Comparison of ENCODE assay signal across 9 mouse cellular contexts in genomic region chr19:41800451-41800850, GRCm38 (mm10). TPM values are rescaled to one million over a fixed set of nuclear protein-coding genes. Genes with fewer than 3 reads are reported as not detected.
DNase-seq lines count a peak whose midpoint lies in the region; ATAC-seq and TF ChIP-seq lines count a peak whose summit lies in the region.
"Had no signal": no experiment of that assay in that cellular context is flagged by ENCODE, and none has a peak within 500 bp of the region (broad histone marks: within the 10 kb centered on the region; RNA-seq: fewer than 3 reads in every experiment).

No protein-coding gene starts in this region.

- no peak for ATAC-seq in heart, embryonic 11.5 days (replicated peaks; ENCODE audit: insufficient number of reproducible peaks, low FRiP score, low TSS enrichment)
- ATAC-seq in G1E (ENCODE audit: extremely low read depth, insufficient number of reproducible peaks, low FRiP score, poor library complexity, severe bottlenecking), result no peak
- no peak for ATAC-seq in hindbrain, embryonic 12.5 days (ENCODE audit: low FRiP score)

- TF ChIP-seq CTCF in G1E (IDR thresholded peaks at IDR 0.05; ENCODE audit: low read depth, low read length), result no peak

- peak overlapping the region; percentile 74 for H3K4me2 ChIP-seq in heart, embryonic 11.5 days
- peak overlapping the region; percentile 73 for H3K4me2 ChIP-seq in hindbrain, embryonic 12.5 days (replicated peaks)

- peaks cover 42% of the 10 kb centered on the region for H3K79me2 ChIP-seq in macrophage (ENCODE audit: inconsistent target)

- DNase-seq in heart, postnatal 10 days, result no peak
- DNase-seq in G1E (ENCODE audit: low spot score), result no peak
- DNase-seq in cerebellum, postnatal 36 days, result no peak
- DNase-seq in left cerebral cortex, adult 9 months (ENCODE audit: low spot score in 2 of 2), result no peak
- DNase-seq in kidney, adult 11 months, result no peak

- no peak overlapping the region for H3K27ac ChIP-seq in heart, embryonic 11.5 days (ENCODE audit: low read depth, low read length)
- H3K27ac ChIP-seq in hindbrain, embryonic 12.5 days, result no peak overlapping the region
- H3K27ac ChIP-seq in macrophage, result peak overlapping the region; percentile 69; the same call in 1 of the 2 replicates

- H3K9ac ChIP-seq in heart, embryonic 11.5 days (ENCODE audit: low read depth, low read length), result peak overlapping the region; percentile 96; the same call in 1 of the 2 replicates
- no peak overlapping the region for H3K9ac ChIP-seq in hindbrain, embryonic 12.5 days

- H3K9me3 ChIP-seq in heart, embryonic 11.5 days (replicated peaks; ENCODE audit: control insufficient read depth, low read length), result no peaks in the 10 kb centered on the region
- H3K9me3 ChIP-seq in G1E (replicated peaks), result peaks cover under 1% of the 10 kb centered on the region; the same call in 1 of the 2 replicates
- peaks cover under 1% of the 10 kb centered on the region; the same call in 1 of the 2 replicates for H3K9me3 ChIP-seq in hindbrain, embryonic 12.5 days (replicated peaks)

- H3K4me1 ChIP-seq in heart, embryonic 11.5 days (ENCODE audit: control insufficient read depth, insufficient read depth, low read length), result peaks cover 5% of the 10 kb centered on the region
- H3K4me1 ChIP-seq in G1E (ENCODE audit: insufficient read depth, low read depth, low read length), result peaks cover 53% of the 10 kb centered on the region
- H3K4me1 ChIP-seq in hindbrain, embryonic 12.5 days, result peaks cover 16% of the 10 kb centered on the region

- H3K27me3 ChIP-seq in heart, embryonic 11.5 days (ENCODE audit: control insufficient read depth, insufficient read depth, low read length), result no peaks in the 10 kb centered on the region
- no peaks in the 10 kb centered on the region for H3K27me3 ChIP-seq in G1E (ENCODE audit: insufficient read depth, low read length)
- no peaks in the 10 kb centered on the region for H3K27me3 ChIP-seq in hindbrain, embryonic 12.5 days

- 57% methylated on average over 6 of the region's 6 CpGs for WGBS in heart, embryonic 11.5 days (ENCODE audit: insufficient replicate concordance)
- 50% methylated on average over 6 of the region's 6 CpGs for WGBS in hindbrain, embryonic 12.5 days
- WGBS in macrophage (ENCODE audit: missing documents), result 72% methylated on average over 6 of the region's 6 CpGs

- peak overlapping the region; percentile 96 for H3K4me3 ChIP-seq in heart, embryonic 11.5 days (ENCODE audit: low read depth, low read length)
- peak overlapping the region; percentile 95; the same call in 1 of the 2 replicates for H3K4me3 ChIP-seq in G1E (ENCODE audit: low read depth, low read length)
- peak overlapping the region; percentile 78 for H3K4me3 ChIP-seq in hindbrain, embryonic 12.5 days
- H3K4me3 ChIP-seq in macrophage (ENCODE audit: inconsistent target), result peak overlapping the region; percentile 68

- intact Hi-C loops in heart, postnatal 10 days (cut with DNase I), result no loop called here

- no peaks in the 10 kb centered on the region for H3K36me3 ChIP-seq in heart, embryonic 11.5 days (ENCODE audit: control insufficient read depth, insufficient read depth, low read length)
- H3K36me3 ChIP-seq in G1E (replicated peaks) (peaks cover 28% of the 10 kb centered on the region), macrophage (ENCODE audit: inconsistent target) (no peaks in the 10 kb centered on the region)
- H3K36me3 ChIP-seq in hindbrain, embryonic 12.5 days, result no peaks in the 10 kb centered on the region

RNA-seq across cellular contexts. Expression of gene Arhgap19, which starts 1.4 kb away (rescaled TPM):
- 20.8 and 22.8 TPM in 2 replicates for polyA plus RNA-seq in heart, embryonic 11.5 days (2014; fragmentation: Nextera tagmentation; extraction: Ambion mirVana)
- total RNA-seq in heart, postnatal 10 days (2021), result 1 to 10 TPM; 4.6 to 4.9 TPM
- 66.1 and 95.6 TPM in 2 replicates for total RNA-seq in G1E (2014; fragmentation: Nextera tagmentation)
- 41.0 and 46.9 TPM in 2 replicates for total RNA-seq in G1E (2017)
- polyA plus RNA-seq in G1E (2012), result 6.9 and 9.0 TPM in 2 replicates
- 22.4 and 23.2 TPM in 2 replicates for polyA plus RNA-seq in hindbrain, embryonic 12.5 days (2016; fragmentation: Nextera tagmentation; extraction: Ambion mirVana)
- 100 to 1,000 TPM in 17 of 26 experiments, 10 to 100 TPM in 8, 1 to 10 TPM in 1; 7.7 to 676 (median 183) TPM for total RNA-seq in macrophage (2018; cell fraction: chromatin; rRNA removed)
- total RNA-seq in macrophage (2018; cell fraction: cytosol; rRNA removed), result 100 to 1,000 TPM in 12 of 26 experiments, 10 to 100 TPM in 14; 20.1 to 192 (median 78.1) TPM
- 100 to 1,000 TPM in 19 of 26 experiments, 10 to 100 TPM in 7; 28.2 to 692 (median 204) TPM for total RNA-seq in macrophage (2018; cell fraction: nucleus; rRNA removed)
- 95.1 to 159 TPM (median 112 TPM) in 3 replicates for polyA plus RNA-seq in macrophage (2018)

RNA-seq across cellular contexts. Expression of gene Frat1, which starts 29.3 kb away (rescaled TPM):
- 3.5 and 3.6 TPM in 2 replicates for polyA plus RNA-seq in heart, embryonic 11.5 days (2014; fragmentation: Nextera tagmentation; extraction: Ambion mirVana)
- 1 to 10 TPM; 2.2 to 3.8 TPM for total RNA-seq in heart, postnatal 10 days (2021)
- total RNA-seq in G1E (2014; fragmentation: Nextera tagmentation) (11.4 and 13.5 TPM in 2 replicates), G1E (2017) (17.9 and 19.8 TPM in 2 replicates)
- polyA plus RNA-seq in G1E (2012) (41.1 and 52.6 TPM in 2 replicates), macrophage (2018) (0.36 to 3.2 TPM (median 1.3 TPM) in 3 replicates)
- 16.8 and 19.4 TPM in 2 replicates for polyA plus RNA-seq in hindbrain, embryonic 12.5 days (2016; fragmentation: Nextera tagmentation; extraction: Ambion mirVana)
- 1 to 10 TPM in 5 of 26 experiments, under 1 TPM in 9, not detected in 12; 0.31 to 6.3 (median 0.81) TPM for total RNA-seq in macrophage (2018; cell fraction: chromatin; rRNA removed)
- 1 to 10 TPM in 12 of 26 experiments, under 1 TPM in 14; 0.10 to 5.8 (median 0.95) TPM for total RNA-seq in macrophage (2018; cell fraction: cytosol; rRNA removed)
- total RNA-seq in macrophage (2018; cell fraction: nucleus; rRNA removed), result 1 to 10 TPM in 7 of 26 experiments, under 1 TPM in 12, not detected in 7; 0.28 to 7.8 (median 0.94) TPM

RNA-seq across cellular contexts. Expression of gene Frat2, which starts 47.5 kb away (rescaled TPM):
- polyA plus RNA-seq in heart, embryonic 11.5 days (2014; fragmentation: Nextera tagmentation; extraction: Ambion mirVana), result 1.1 and 2.2 TPM in 2 replicates
- 1 to 10 TPM; 4.7 to 6.9 TPM for total RNA-seq in heart, postnatal 10 days (2021)
- 15.3 and 17.8 TPM in 2 replicates for total RNA-seq in G1E (2014; fragmentation: Nextera tagmentation)
- total RNA-seq in G1E (2017), result 23.4 and 30.4 TPM in 2 replicates
- polyA plus RNA-seq in G1E (2012), result 42.6 and 60.2 TPM in 2 replicates
- 14.5 and 15.3 TPM in 2 replicates for polyA plus RNA-seq in hindbrain, embryonic 12.5 days (2016; fragmentation: Nextera tagmentation; extraction: Ambion mirVana)
- 1 to 10 TPM in 8 of 26 experiments, under 1 TPM in 7, not detected in 11; 0.36 to 6.6 (median 1.0) TPM for total RNA-seq in macrophage (2018; cell fraction: chromatin; rRNA removed)
- total RNA-seq in macrophage (2018; cell fraction: cytosol; rRNA removed), result 1 to 10 TPM in 13 of 26 experiments, under 1 TPM in 13; 0.03 to 6.3 (median 1.1) TPM
- total RNA-seq in macrophage (2018; cell fraction: nucleus; rRNA removed), result 1 to 10 TPM in 13 of 26 experiments, under 1 TPM in 6, not detected in 7; 0.25 to 4.3 (median 1.3) TPM
- 0.41 to 4.5 TPM (median 3.0 TPM) in 3 replicates for polyA plus RNA-seq in macrophage (2018)

RNA-seq across cellular contexts. Expression of gene Slit1, which starts 57.0 kb away (rescaled TPM):
- 0.11 TPM in 2 replicates for polyA plus RNA-seq in heart, embryonic 11.5 days (2014; fragmentation: Nextera tagmentation; extraction: Ambion mirVana)
- under 1 TPM; 0.05 to 0.40 TPM for total RNA-seq in heart, postnatal 10 days (2021)
- total RNA-seq in G1E (2014; fragmentation: Nextera tagmentation) (not detected in 2 replicates), G1E (2017) (0.11 TPM in 1 of 2 replicates, not detected in the other)
- polyA plus RNA-seq in G1E (2012) (0.04 TPM in 1 of 2 replicates, not detected in the other), macrophage (2018) (1.2 to 6.7 TPM (median 3.4 TPM) in 3 replicates)
- polyA plus RNA-seq in hindbrain, embryonic 12.5 days (2016; fragmentation: Nextera tagmentation; extraction: Ambion mirVana), result 28.9 and 31.9 TPM in 2 replicates
- total RNA-seq in macrophage (2018; cell fraction: chromatin; rRNA removed), result 100 to 1,000 TPM in 17 of 26 experiments, 10 to 100 TPM in 9; 28.1 to 163 (median 110) TPM
- total RNA-seq in macrophage (2018; cell fraction: cytosol; rRNA removed), result 1 to 10 TPM; 1.9 to 8.5 (median 4.2) TPM
- total RNA-seq in macrophage (2018; cell fraction: nucleus; rRNA removed), result 10 to 100 TPM; 13.7 to 76.8 (median 31.9) TPM
- polyA plus RNA-seq: C2C12 had no signal
